Comparison of ENCODE assay signal across 9 mouse cellular contexts in genomic region chr1:193189151-193189621, GRCm38 (mm10). TPM values are rescaled to one million over a fixed set of nuclear protein-coding genes. Genes with fewer than 3 reads are reported as not detected.
DNase-seq lines count a peak whose midpoint lies in the region; ATAC-seq and TF ChIP-seq lines count a peak whose summit lies in the region.
"Had no signal": no experiment of that assay in that cellular context is flagged by ENCODE, and none has a peak within 500 bp of the region (broad histone marks: within the 10 kb centered on the region; RNA-seq: fewer than 3 reads in every experiment).

No protein-coding gene starts in this region.

- intact Hi-C loops in gastrocnemius, adult 2 months (cut with DNase I): no loop called here

- no peak overlapping the region for H3K9ac ChIP-seq in kidney, embryonic 16.5 days (replicated peaks; ENCODE audit: low read length)
- no peak overlapping the region for H3K9ac ChIP-seq in hindbrain, embryonic 14.5 days
- no peak overlapping the region for H3K9ac ChIP-seq in liver, embryonic 12.5 days
- H3K9ac ChIP-seq: liver, embryonic 14.5 days had no signal

- no peak for DNase-seq in kidney, adult 9 months
- peak; percentile 79 for DNase-seq in gastrocnemius, adult 2 months
- DNase-seq in hindbrain, embryonic 14.5 days (ENCODE audit: low spot score): peak; percentile 46
- DNase-seq in ovary, postnatal 14 days (ENCODE audit: low spot score): peak; percentile 32
- no peak for DNase-seq in cerebellum, adult 9-10 months

- H3K27ac ChIP-seq in kidney, embryonic 16.5 days (ENCODE audit: low read length): peak overlapping the region; percentile 77
- H3K27ac ChIP-seq in bone marrow, adult 2 months (ENCODE audit: control insufficient read depth, insufficient read depth, low read depth, low read length, poor library complexity): peak overlapping the region; percentile 40
- H3K27ac ChIP-seq in gastrocnemius, adult 2 months: peak overlapping the region; percentile 84
- peak overlapping the region; percentile 57; the same call in 1 of the 2 replicates for H3K27ac ChIP-seq in hindbrain, embryonic 14.5 days
- H3K27ac ChIP-seq in liver, embryonic 12.5 days: 0 out of 2 replicates have a peak overlapping the region, but pooled peaks have one; percentile 4
- H3K27ac ChIP-seq: liver, embryonic 14.5 days had no signal

- H3K4me2 ChIP-seq in kidney, embryonic 16.5 days (replicated peaks; ENCODE audit: low read depth, low read length): no peak overlapping the region; the same call in 1 of the 2 replicates
- H3K4me2 ChIP-seq in hindbrain, embryonic 14.5 days (replicated peaks): no peak overlapping the region
- H3K4me2 ChIP-seq in liver, embryonic 12.5 days: no peak overlapping the region

- peak; percentile 94 for ATAC-seq in kidney, embryonic 16.5 days (ENCODE audit: low FRiP score, low TSS enrichment)
- ATAC-seq in hindbrain, embryonic 14.5 days (ENCODE audit: low FRiP score): peak; percentile 74
- ATAC-seq in liver, embryonic 12.5 days: no peak

- TF ChIP-seq CTCF in bone marrow, adult 2 months (IDR thresholded peaks at IDR 0.05; ENCODE audit: control insufficient read depth, insufficient read depth, low read length): no peak
- TF ChIP-seq CTCF in gastrocnemius, adult 2 months (IDR thresholded peaks at IDR 0.05): no peak

- H3K4me1 ChIP-seq in kidney, embryonic 16.5 days (ENCODE audit: insufficient read depth, low read length): peaks cover 24% of the 10 kb centered on the region
- H3K4me1 ChIP-seq in bone marrow, adult 2 months (ENCODE audit: control insufficient read depth, insufficient read depth, low read length): peaks cover 2% of the 10 kb centered on the region; the same call in 1 of the 2 replicates
- no peaks in the 10 kb centered on the region for H3K4me1 ChIP-seq in hindbrain, embryonic 14.5 days (replicated peaks; ENCODE audit: control insufficient read depth, insufficient read depth, low read length)
- H3K4me1 ChIP-seq in liver, embryonic 12.5 days: 0 out of 2 replicates have a peak, but pooled peaks cover 7% of the 10 kb centered on the region

- WGBS in kidney, embryonic 16.5 days: 36% methylated on average over 9 of the region's 9 CpGs
- 66% methylated on average over 9 of the region's 9 CpGs for WGBS in bone marrow, adult 2 months
- 40% methylated on average over 9 of the region's 9 CpGs for WGBS in hindbrain, embryonic 14.5 days
- 65% methylated on average over 9 of the region's 9 CpGs for WGBS in liver, embryonic 12.5 days (ENCODE audit: insufficient replicate concordance)

- no peaks in the 10 kb centered on the region for H3K27me3 ChIP-seq in kidney, embryonic 16.5 days (ENCODE audit: insufficient read depth, low read length)
- no peaks in the 10 kb centered on the region for H3K27me3 ChIP-seq in hindbrain, embryonic 14.5 days (ENCODE audit: control insufficient read depth, insufficient read depth, low read length)
- H3K27me3 ChIP-seq in liver, embryonic 12.5 days (replicated peaks): no peaks in the 10 kb centered on the region

- no peaks in the 10 kb centered on the region for H3K36me3 ChIP-seq in kidney, embryonic 16.5 days (ENCODE audit: insufficient read depth, low read length)
- no peaks in the 10 kb centered on the region for H3K36me3 ChIP-seq in hindbrain, embryonic 14.5 days (replicated peaks; ENCODE audit: control insufficient read depth, insufficient read depth)
- H3K36me3 ChIP-seq in liver, embryonic 12.5 days: no peaks in the 10 kb centered on the region

- no peak overlapping the region for H3K4me3 ChIP-seq in kidney, embryonic 16.5 days (ENCODE audit: low read length)
- H3K4me3 ChIP-seq in bone marrow, adult 2 months (replicated peaks; ENCODE audit: control insufficient read depth, low read depth, low read length): no peak overlapping the region
- peak overlapping the region; percentile 17; the same call in 1 of the 2 replicates for H3K4me3 ChIP-seq in gastrocnemius, adult 2 months
- H3K4me3 ChIP-seq in hindbrain, embryonic 14.5 days (replicated peaks; ENCODE audit: low read length): no peak overlapping the region
- no peak overlapping the region for H3K4me3 ChIP-seq in liver, embryonic 12.5 days

- no peak for TF ChIP-seq POLR2A in bone marrow, adult 2 months (IDR thresholded peaks at IDR 0.05; ENCODE audit: borderline replicate concordance, control insufficient read depth, low read depth, low read length)

- no peaks in the 10 kb centered on the region for H3K9me3 ChIP-seq in kidney, embryonic 16.5 days (ENCODE audit: low read length)
- no peaks in the 10 kb centered on the region for H3K9me3 ChIP-seq in hindbrain, embryonic 14.5 days (ENCODE audit: control insufficient read depth, low read length)
- no peaks in the 10 kb centered on the region for H3K9me3 ChIP-seq in liver, embryonic 12.5 days (replicated peaks)

RNA-seq across cellular contexts. Expression of gene Traf3ip3, which starts 12.3 kb away (rescaled TPM):
- 2.0 and 2.1 TPM in 2 replicates for polyA plus RNA-seq in kidney, embryonic 16.5 days (2015; fragmentation: Nextera tagmentation; extraction: Ambion mirVana)
- 43.9 and 119 TPM in 2 replicates for polyA plus RNA-seq in bone marrow, adult 2 months (2011; ENCODE audit: insufficient read depth, insufficient read length, low replicate concordance, missing spikeins)
- 1 to 10 TPM in 1 of 2 experiments, under 1 TPM in 1; 0.48 to 1.2 TPM for total RNA-seq in gastrocnemius, adult 2 months (2021)
- 2.1 TPM in 2 replicates for polyA plus RNA-seq in hindbrain, embryonic 14.5 days (2014; fragmentation: Nextera tagmentation; extraction: Ambion mirVana)
- polyA plus RNA-seq in liver, embryonic 12.5 days (2016; fragmentation: Nextera tagmentation; extraction: Ambion mirVana): 7.0 and 8.6 TPM in 2 replicates

RNA-seq across cellular contexts. Expression of gene Lamb3, which starts 18.3 kb away (rescaled TPM):
- 1.2 and 2.3 TPM in 2 replicates for polyA plus RNA-seq in kidney, embryonic 16.5 days (2015; fragmentation: Nextera tagmentation; extraction: Ambion mirVana)
- 0.82 and 1.0 TPM in 2 replicates for polyA plus RNA-seq in bone marrow, adult 2 months (2011; ENCODE audit: insufficient read depth, insufficient read length, low replicate concordance, missing spikeins)
- 1 to 10 TPM; 3.7 to 5.4 TPM for total RNA-seq in gastrocnemius, adult 2 months (2021)
- 0.18 and 0.31 TPM in 2 replicates for polyA plus RNA-seq in hindbrain, embryonic 14.5 days (2014; fragmentation: Nextera tagmentation; extraction: Ambion mirVana)
- 0.04 and 0.25 TPM in 2 replicates for polyA plus RNA-seq in liver, embryonic 12.5 days (2016; fragmentation: Nextera tagmentation; extraction: Ambion mirVana)

RNA-seq across cellular contexts. Expression of gene A130010J15Rik, which starts 21.3 kb away (rescaled TPM):
- polyA plus RNA-seq in kidney, embryonic 16.5 days (2015; fragmentation: Nextera tagmentation; extraction: Ambion mirVana): 16.1 and 17.1 TPM in 2 replicates
- 1.8 and 2.8 TPM in 2 replicates for polyA plus RNA-seq in bone marrow, adult 2 months (2011; ENCODE audit: insufficient read depth, insufficient read length, low replicate concordance, missing spikeins)
- total RNA-seq in gastrocnemius, adult 2 months (2021): 1 to 10 TPM; 3.3 to 3.7 TPM
- 11.1 and 11.4 TPM in 2 replicates for polyA plus RNA-seq in hindbrain, embryonic 14.5 days (2014; fragmentation: Nextera tagmentation; extraction: Ambion mirVana)
- 6.9 and 7.7 TPM in 2 replicates for polyA plus RNA-seq in liver, embryonic 12.5 days (2016; fragmentation: Nextera tagmentation; extraction: Ambion mirVana)

RNA-seq across cellular contexts. Expression of gene Irf6, which starts 36.3 kb away (rescaled TPM):
- 18.2 and 18.6 TPM in 2 replicates for polyA plus RNA-seq in kidney, embryonic 16.5 days (2015; fragmentation: Nextera tagmentation; extraction: Ambion mirVana)
- not detected in 2 replicates for polyA plus RNA-seq in bone marrow, adult 2 months (2011; ENCODE audit: insufficient read depth, insufficient read length, low replicate concordance, missing spikeins)
- under 1 TPM; 0.33 to 0.39 TPM for total RNA-seq in gastrocnemius, adult 2 months (2021)
- 0.63 and 1.0 TPM in 2 replicates for polyA plus RNA-seq in hindbrain, embryonic 14.5 days (2014; fragmentation: Nextera tagmentation; extraction: Ambion mirVana)
- 2.6 and 2.8 TPM in 2 replicates for polyA plus RNA-seq in liver, embryonic 12.5 days (2016; fragmentation: Nextera tagmentation; extraction: Ambion mirVana)

RNA-seq across cellular contexts. Expression of gene Diexf, which starts 59.1 kb away (rescaled TPM):
- 10.0 and 10.3 TPM in 2 replicates for polyA plus RNA-seq in kidney, embryonic 16.5 days (2015; fragmentation: Nextera tagmentation; extraction: Ambion mirVana)
- polyA plus RNA-seq in bone marrow, adult 2 months (2011; ENCODE audit: insufficient read depth, insufficient read length, low replicate concordance, missing spikeins): 6.4 and 6.6 TPM in 2 replicates
- total RNA-seq in gastrocnemius, adult 2 months (2021): 10 to 100 TPM; 10.2 to 13.6 TPM
- polyA plus RNA-seq in hindbrain, embryonic 14.5 days (2014; fragmentation: Nextera tagmentation; extraction: Ambion mirVana): 8.0 and 8.4 TPM in 2 replicates
- polyA plus RNA-seq in liver, embryonic 12.5 days (2016; fragmentation: Nextera tagmentation; extraction: Ambion mirVana): 4.4 and 5.4 TPM in 2 replicates

Comparison
In these comparisons a context has a peak if more than half of its experiments do, and no peak if none do; other contexts are left out.
1. H3K27ac ChIP-seq: peak in every context shown above with its lines; median percentile 84 in gastrocnemius, adult 2 months; 77 in kidney, embryonic 16.5 days; 57 in hindbrain, embryonic 14.5 days; 40 in bone marrow, adult 2 months; 4 in liver, embryonic 12.5 days.
2. DNase-seq: peak in gastrocnemius, adult 2 months (single experiment), hindbrain, embryonic 14.5 days (single experiment) and ovary, postnatal 14 days (single experiment); none in kidney, adult 9 months (single experiment) and cerebellum, adult 9-10 months (single experiment).